Mouse (Mus musculus): ENCODE results near the gene Heca. TPM values are rescaled to one million over a fixed set of nuclear protein-coding genes. Genes with fewer than 3 reads are reported as not detected.

Gene Heca
- polyA plus RNA-seq (2014; fragmentation: Nextera tagmentation; extraction: Ambion mirVana) = 4.3 and 4.7 TPM in 2 replicates

DNA sequence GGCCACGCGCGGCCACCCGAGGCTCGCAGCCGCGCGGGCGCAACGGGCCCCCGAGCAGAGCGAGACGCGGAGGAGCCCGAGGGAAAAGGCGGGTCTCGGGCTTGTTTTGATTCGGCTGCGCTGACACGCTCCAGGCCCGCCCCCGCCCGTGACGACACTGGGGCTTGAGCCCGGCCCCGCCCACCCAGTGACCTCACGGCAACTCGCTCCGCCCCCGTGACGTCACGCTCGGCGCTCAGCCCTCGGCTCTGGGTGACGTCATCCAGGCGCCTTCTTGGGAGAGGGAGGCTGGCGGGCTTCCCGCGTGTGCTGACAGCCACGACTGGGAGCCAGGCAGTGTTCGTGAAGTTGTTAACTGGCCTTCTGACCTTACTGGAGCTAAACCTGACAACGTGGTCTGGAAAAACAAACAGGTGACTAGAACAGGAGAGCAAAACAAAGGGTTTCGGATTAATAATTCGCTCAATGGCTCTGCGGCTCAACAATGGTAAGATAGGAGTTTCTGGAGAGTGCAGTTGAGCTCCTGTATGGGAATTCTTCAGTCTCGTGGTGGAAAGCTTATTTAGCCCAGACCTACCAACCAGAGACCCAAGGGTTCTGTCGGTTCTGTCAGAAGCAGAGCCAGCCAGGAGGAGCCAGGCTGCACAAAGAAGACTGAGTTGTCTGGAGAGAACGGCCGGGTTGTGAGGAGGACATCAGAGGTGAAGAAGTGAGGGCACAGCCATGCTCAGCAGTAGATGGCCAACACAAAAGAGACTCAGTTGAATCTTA lies at the start of gene Heca:
Heca (minus strand) TSS at position 108 of the 771 bp plus-strand sequence.
- Histone ChIP-seq H3K4me2 (ENCODE audit: low read depth, low read length) (peak within 1 kb of the TSS; percentile 62), H3K9me3 (replicated peaks; ENCODE audit: control insufficient read depth, low read length) (no peaks in the 10 kb centered on the region), H3K4me3 (ENCODE audit: low read depth, low read length) (peak within 1 kb of the TSS; percentile 78), H3K27ac (replicated peaks; ENCODE audit: low read depth, low read length) (peak within 1 kb of the TSS; percentile 83), H3K27me3 (ENCODE audit: control insufficient read depth, insufficient read depth, low read length) (no peaks in the 10 kb centered on the region), H3K9ac (replicated peaks; ENCODE audit: low read length) (peak within 1 kb of the TSS; percentile 89), H3K4me1 (ENCODE audit: control insufficient read depth, insufficient read depth, low read length) (peaks cover 3% of the 10 kb centered on the region), H3K36me3 (replicated peaks; ENCODE audit: control insufficient read depth, insufficient read depth, low read depth, low read length) (no peaks in the 10 kb centered on the region)
- DNase-seq (ENCODE audit: low spot score) (peak; percentile 94), ATAC-seq (replicated peaks; ENCODE audit: insufficient number of reproducible peaks, low FRiP score, low TSS enrichment, low read depth) (peak; percentile 95)
- WGBS = 13% methylated on average over 36 of the region's 50 CpGs

GRCm38 (mm10) chr10:17990576-17990975 lies 42.7 kb upstream of the Heca start:
- WGBS = 81% methylated on average over 4 of the region's 4 CpGs
- DNase-seq (ENCODE audit: low spot score) = no peak

DNA sequence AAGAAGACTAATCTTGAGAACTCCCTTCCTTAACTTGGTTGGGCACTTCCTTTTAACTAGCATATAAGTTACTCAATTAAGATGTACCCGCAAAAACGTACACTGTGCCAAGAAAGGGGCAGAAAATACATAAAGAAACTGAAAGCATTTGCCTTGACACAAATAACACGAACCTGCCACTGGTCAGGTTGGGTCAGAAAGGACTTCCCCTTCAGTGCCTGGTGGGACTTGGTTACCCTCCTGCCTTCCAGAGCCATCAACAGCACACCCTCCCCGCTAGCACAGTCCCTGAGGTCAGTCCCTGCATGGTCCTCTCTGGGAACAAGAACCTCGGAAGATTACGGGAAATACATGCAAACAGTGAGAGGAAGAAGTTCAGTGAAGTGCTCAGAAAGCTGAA lies 41.3 kb upstream of the Heca start:
- H3K27ac ChIP-seq (replicated peaks; ENCODE audit: low read depth, low read length) = no peak overlapping the region
- no peaks in the 10 kb centered on the region for H3K4me1 ChIP-seq (ENCODE audit: control insufficient read depth, insufficient read depth, low read length)
- H3K9me3 ChIP-seq (replicated peaks; ENCODE audit: control insufficient read depth, low read length) = no peaks in the 10 kb centered on the region
- H3K9ac ChIP-seq (replicated peaks; ENCODE audit: low read length) = no peak overlapping the region
- DNase-seq (ENCODE audit: low spot score) (no peak), ATAC-seq (replicated peaks; ENCODE audit: insufficient number of reproducible peaks, low FRiP score, low TSS enrichment, low read depth) (no peak)
- no peak overlapping the region for H3K4me3 ChIP-seq (ENCODE audit: low read depth, low read length)
- H3K27me3 ChIP-seq (ENCODE audit: control insufficient read depth, insufficient read depth, low read length) = no peaks in the 10 kb centered on the region
- WGBS = 70% methylated on average over 6 of the region's 6 CpGs
- H3K36me3 ChIP-seq (replicated peaks; ENCODE audit: control insufficient read depth, insufficient read depth, low read depth, low read length) = no peaks in the 10 kb centered on the region
- H3K4me2 ChIP-seq (ENCODE audit: low read depth, low read length) = no peak overlapping the region

More at GRCm38 (mm10) chr10:17990576-17990975, 42.7 kb upstream of the Heca start:
- Histone ChIP-seq H3K4me3 (ENCODE audit: low read depth, low read length) (no peak overlapping the region), H3K27me3 (ENCODE audit: control insufficient read depth, insufficient read depth, low read length) (no peaks in the 10 kb centered on the region), H3K4me2 (ENCODE audit: low read depth, low read length) (no peak overlapping the region), H3K36me3 (replicated peaks; ENCODE audit: control insufficient read depth, insufficient read depth, low read depth, low read length) (no peaks in the 10 kb centered on the region), H3K9me3 (replicated peaks; ENCODE audit: control insufficient read depth, low read length) (no peaks in the 10 kb centered on the region), H3K4me1 (ENCODE audit: control insufficient read depth, insufficient read depth, low read length) (no peaks in the 10 kb centered on the region), H3K27ac (replicated peaks; ENCODE audit: low read depth, low read length) (no peak overlapping the region), H3K9ac (replicated peaks; ENCODE audit: low read length) (no peak overlapping the region)
- ATAC-seq (replicated peaks; ENCODE audit: insufficient number of reproducible peaks, low FRiP score, low TSS enrichment, low read depth) = no peak

DNA sequence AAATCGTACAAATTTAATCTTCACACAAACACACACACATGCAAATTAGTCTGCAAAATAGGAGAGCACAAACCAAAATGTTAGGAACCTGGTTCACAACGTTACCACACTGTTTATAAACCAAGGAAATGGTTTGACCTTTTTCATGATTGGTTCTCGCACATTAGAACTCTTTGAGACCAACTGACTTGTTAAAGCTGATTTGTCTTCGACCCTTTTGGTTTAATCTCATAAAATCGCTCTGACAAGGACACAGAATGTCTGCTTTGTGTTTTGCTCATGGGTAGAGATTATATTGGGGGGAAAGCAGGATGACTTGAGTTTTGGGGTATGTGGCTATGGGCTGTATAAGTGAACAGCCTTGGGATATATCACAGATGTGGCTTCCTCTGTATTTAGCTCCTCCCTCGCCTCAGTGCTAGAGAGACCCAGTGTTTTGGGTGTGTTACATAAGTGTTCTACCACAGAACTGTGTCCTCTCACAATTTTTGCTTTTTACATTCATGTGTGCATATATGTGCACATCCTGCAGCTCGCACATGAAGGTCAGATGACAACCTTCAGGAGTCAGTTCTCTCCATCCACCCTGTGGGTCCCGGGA lies 40.1 kb upstream of the Heca start:
- WGBS = 84% methylated on average over 8 of the region's 8 CpGs
- no peak for ATAC-seq (replicated peaks; ENCODE audit: insufficient number of reproducible peaks, low FRiP score, low TSS enrichment, low read depth)
- H3K9ac ChIP-seq (replicated peaks; ENCODE audit: low read length) = no peak overlapping the region

DNA sequence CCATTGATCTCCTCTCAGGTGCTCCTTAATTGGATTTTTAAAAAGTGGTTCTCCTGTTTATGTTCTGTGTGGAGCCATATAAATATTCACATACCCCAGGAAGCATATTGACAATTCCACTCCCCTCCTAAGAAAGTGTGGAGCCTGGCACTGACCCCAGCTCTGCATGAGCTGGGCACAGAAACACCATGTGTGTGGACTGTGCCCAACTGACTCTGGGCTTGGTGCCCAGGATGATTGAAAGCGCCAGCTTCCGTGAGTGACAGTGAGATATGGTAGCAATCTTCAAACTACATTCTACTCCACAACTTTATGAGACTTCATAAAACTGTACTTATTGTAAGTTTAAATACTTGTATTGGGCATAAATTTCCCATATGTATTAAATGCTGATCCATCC lies 35.4 kb upstream of the Heca start:
- Histone ChIP-seq H3K4me3 (ENCODE audit: low read depth, low read length) (no peak overlapping the region), H3K9ac (replicated peaks; ENCODE audit: low read length) (no peak overlapping the region), H3K36me3 (replicated peaks; ENCODE audit: control insufficient read depth, insufficient read depth, low read depth, low read length) (no peaks in the 10 kb centered on the region), H3K4me2 (ENCODE audit: low read depth, low read length) (no peak overlapping the region), H3K9me3 (replicated peaks; ENCODE audit: control insufficient read depth, low read length) (no peaks in the 10 kb centered on the region), H3K27me3 (ENCODE audit: control insufficient read depth, insufficient read depth, low read length) (no peaks in the 10 kb centered on the region), H3K27ac (replicated peaks; ENCODE audit: low read depth, low read length) (no peak overlapping the region), H3K4me1 (ENCODE audit: control insufficient read depth, insufficient read depth, low read length) (no peaks in the 10 kb centered on the region)
- DNase-seq (ENCODE audit: low spot score) (no peak), ATAC-seq (replicated peaks; ENCODE audit: insufficient number of reproducible peaks, low FRiP score, low TSS enrichment, low read depth) (no peak)
- WGBS = 90% methylated on average over 2 of the region's 2 CpGs

More for the DNA sequence above, 40.1 kb upstream of the Heca start:
- no peaks in the 10 kb centered on the region for H3K9me3 ChIP-seq (replicated peaks; ENCODE audit: control insufficient read depth, low read length)
- no peaks in the 10 kb centered on the region for H3K4me1 ChIP-seq (ENCODE audit: control insufficient read depth, insufficient read depth, low read length)
- no peaks in the 10 kb centered on the region for H3K36me3 ChIP-seq (replicated peaks; ENCODE audit: control insufficient read depth, insufficient read depth, low read depth, low read length)
- no peak overlapping the region for H3K4me3 ChIP-seq (ENCODE audit: low read depth, low read length)
- H3K4me2 ChIP-seq (ENCODE audit: low read depth, low read length) = no peak overlapping the region
- H3K27me3 ChIP-seq (ENCODE audit: control insufficient read depth, insufficient read depth, low read length) = no peaks in the 10 kb centered on the region
- H3K27ac ChIP-seq (replicated peaks; ENCODE audit: low read depth, low read length) = no peak overlapping the region
- no peak for DNase-seq (ENCODE audit: low spot score)

DNA sequence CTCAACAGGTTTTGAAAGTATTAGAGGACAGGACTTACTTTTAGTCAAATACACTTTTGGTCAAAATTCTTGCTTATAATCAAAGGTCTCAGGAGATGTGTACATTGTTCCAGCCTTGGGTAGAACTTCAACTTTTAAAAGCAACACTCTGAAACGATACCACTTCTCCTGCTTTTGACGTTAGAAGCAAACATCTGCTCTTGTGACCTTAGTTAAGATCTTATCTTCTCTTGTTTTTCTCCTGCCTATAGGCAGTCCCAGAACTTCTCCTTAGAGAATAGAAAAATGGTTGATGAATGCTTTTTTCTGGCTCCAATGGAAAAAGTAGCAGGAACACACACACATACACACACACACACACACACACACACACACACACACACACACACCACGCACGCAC lies 18.2 kb upstream of the Heca start:
- Histone ChIP-seq H3K4me1 (ENCODE audit: control insufficient read depth, insufficient read depth, low read length) (no peaks in the 10 kb centered on the region), H3K36me3 (replicated peaks; ENCODE audit: control insufficient read depth, insufficient read depth, low read depth, low read length) (no peaks in the 10 kb centered on the region), H3K4me3 (ENCODE audit: low read depth, low read length) (no peak overlapping the region), H3K27me3 (ENCODE audit: control insufficient read depth, insufficient read depth, low read length) (no peaks in the 10 kb centered on the region), H3K27ac (replicated peaks; ENCODE audit: low read depth, low read length) (no peak overlapping the region), H3K4me2 (ENCODE audit: low read depth, low read length) (no peak overlapping the region), H3K9me3 (replicated peaks; ENCODE audit: control insufficient read depth, low read length) (no peaks in the 10 kb centered on the region), H3K9ac (replicated peaks; ENCODE audit: low read length) (no peak overlapping the region)
- DNase-seq (ENCODE audit: low spot score) (no peak), ATAC-seq (replicated peaks; ENCODE audit: insufficient number of reproducible peaks, low FRiP score, low TSS enrichment, low read depth) (no peak)
- WGBS = 72% methylated on average over 4 of the region's 4 CpGs

DNA sequence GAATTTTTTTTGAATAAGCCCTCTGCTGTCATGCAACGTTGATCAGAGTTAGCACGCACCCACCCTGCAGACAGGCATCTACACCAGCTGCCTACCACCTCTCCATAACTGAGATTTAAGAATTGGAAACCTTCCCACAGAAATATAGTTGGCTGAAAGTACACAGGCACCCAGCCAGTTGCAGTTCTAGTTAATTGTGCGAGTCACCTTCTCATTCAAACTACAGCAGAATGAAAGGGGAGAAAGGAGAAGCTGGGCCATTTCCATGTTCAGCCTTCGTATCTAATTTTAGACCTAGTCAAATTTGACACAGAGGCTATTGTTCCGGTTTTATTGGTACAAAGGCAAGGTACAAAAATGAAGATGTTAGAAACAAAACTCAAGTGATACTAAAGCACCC lies 2.9 kb upstream of the Heca start:
- Histone ChIP-seq H3K4me3 (ENCODE audit: low read depth, low read length) (no peak overlapping the region), H3K27ac (replicated peaks; ENCODE audit: low read depth, low read length) (no peak overlapping the region), H3K36me3 (replicated peaks; ENCODE audit: control insufficient read depth, insufficient read depth, low read depth, low read length) (no peaks in the 10 kb centered on the region), H3K4me1 (ENCODE audit: control insufficient read depth, insufficient read depth, low read length) (peaks cover 3% of the 10 kb centered on the region), H3K4me2 (ENCODE audit: low read depth, low read length) (no peak overlapping the region), H3K9me3 (replicated peaks; ENCODE audit: control insufficient read depth, low read length) (no peaks in the 10 kb centered on the region), H3K27me3 (ENCODE audit: control insufficient read depth, insufficient read depth, low read length) (no peaks in the 10 kb centered on the region), H3K9ac (replicated peaks; ENCODE audit: low read length) (no peak overlapping the region)
- WGBS = 85% methylated on average over 5 of the region's 5 CpGs
- ATAC-seq (replicated peaks; ENCODE audit: insufficient number of reproducible peaks, low FRiP score, low TSS enrichment, low read depth) = no peak
- DNase-seq (ENCODE audit: low spot score) = no peak

DNA sequence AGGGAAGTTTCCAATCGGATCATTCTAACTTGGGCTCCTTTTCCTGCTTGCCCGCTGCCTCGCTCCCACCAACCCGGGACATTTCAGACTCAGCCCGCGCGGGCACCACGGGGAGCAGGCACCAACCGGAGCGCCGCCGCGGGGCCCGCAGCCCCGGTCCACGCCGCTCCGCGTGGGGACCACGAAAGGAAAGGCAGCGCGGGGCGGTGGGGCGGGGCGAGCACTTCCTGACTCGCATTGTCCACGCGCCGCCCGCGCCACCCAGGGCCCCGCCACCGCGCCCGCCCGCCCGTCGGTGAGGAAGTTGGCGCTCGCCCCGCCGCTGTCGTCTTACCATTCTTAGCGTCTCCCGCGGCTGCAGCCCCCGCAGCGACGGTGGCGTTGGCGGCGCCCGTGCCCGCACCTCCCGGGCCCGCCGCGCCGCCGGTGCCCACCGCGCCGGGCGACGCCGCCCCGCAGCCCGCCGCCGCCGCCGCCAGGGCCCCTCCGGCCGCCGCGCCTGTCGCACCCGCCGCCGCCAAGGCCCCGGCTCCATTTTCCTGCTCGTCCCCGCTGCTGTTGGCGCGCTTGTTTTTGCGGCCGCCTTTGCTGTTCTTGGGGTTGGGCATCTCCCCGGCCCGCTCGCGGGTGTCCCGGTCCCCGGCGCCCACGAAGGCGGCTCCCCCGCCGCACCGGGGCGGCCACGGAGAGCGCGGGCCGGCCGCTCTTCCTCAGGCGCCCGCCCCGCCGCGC lies 526 bp downstream of the Heca start:
- H3K9me3 ChIP-seq (replicated peaks; ENCODE audit: control insufficient read depth, low read length) = no peaks in the 10 kb centered on the region
- peak overlapping the region; percentile 78 for H3K4me3 ChIP-seq (ENCODE audit: low read depth, low read length)
- ATAC-seq (replicated peaks; ENCODE audit: insufficient number of reproducible peaks, low FRiP score, low TSS enrichment, low read depth) (peak; percentile 49), DNase-seq (ENCODE audit: low spot score) (peak; percentile 45)
- under 1% methylated on average over 103 of the region's 110 CpGs for WGBS
- H3K27me3 ChIP-seq (ENCODE audit: control insufficient read depth, insufficient read depth, low read length) = no peaks in the 10 kb centered on the region
- peaks cover 3% of the 10 kb centered on the region for H3K4me1 ChIP-seq (ENCODE audit: control insufficient read depth, insufficient read depth, low read length)
- peak overlapping the region; percentile 89 for H3K9ac ChIP-seq (replicated peaks; ENCODE audit: low read length)
- H3K36me3 ChIP-seq (replicated peaks; ENCODE audit: control insufficient read depth, insufficient read depth, low read depth, low read length) = no peaks in the 10 kb centered on the region
- H3K27ac ChIP-seq (replicated peaks; ENCODE audit: low read depth, low read length) = peak overlapping the region; percentile 83
- H3K4me2 ChIP-seq (ENCODE audit: low read depth, low read length) = peak overlapping the region; percentile 62
